Mouse (Mus musculus) neural tube, embryonic 10.5 days (tissue): ENCODE data around the gene BC003965.

Experiments
- DNase-seq: peaks from one replicate; pipeline ENCODE4 v3.0.0-alpha.2; 2017; ENCODE audit warnings: low spot score; ENCODE audit errors: extremely low spot score

BC003965 gene

DNA sequence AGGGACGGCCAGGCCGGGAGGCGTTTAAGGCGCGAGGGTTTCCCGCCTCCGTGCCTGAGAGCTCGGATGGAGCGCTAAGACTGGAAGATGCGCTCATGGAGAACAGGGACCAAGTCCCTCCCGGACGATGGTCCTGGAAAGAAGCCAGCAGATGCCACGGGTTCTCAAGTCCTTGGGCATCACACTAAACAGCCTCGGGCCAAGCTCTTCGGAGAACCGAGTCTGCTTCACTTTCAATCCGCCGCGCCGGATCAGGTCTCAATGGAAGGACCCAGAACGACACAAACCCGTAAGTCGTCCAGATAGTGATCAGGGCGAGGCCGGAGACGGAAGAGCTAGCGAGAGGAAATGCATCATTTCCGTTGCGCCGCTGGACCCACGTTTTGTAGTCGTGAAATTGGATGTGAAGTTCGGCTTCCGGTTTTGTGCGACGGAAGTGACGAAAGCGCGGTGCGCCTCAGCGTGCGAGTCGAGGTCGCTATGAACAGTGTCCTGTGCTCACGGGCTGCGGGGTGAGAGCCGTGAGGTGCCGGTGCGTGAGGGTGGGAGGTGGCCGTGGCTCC, at the start of gene BC003965:
TSS of gene BC003965 (plus strand) at position 426 of the 563 bp plus-strand sequence.
- peak; percentile 99 for DNase-seq

- no peak for DNase-seq
These were observed 48.7 kb upstream of the BC003965 start for GRCm38 (mm10) chr17:25135622-25136021.

DNA sequence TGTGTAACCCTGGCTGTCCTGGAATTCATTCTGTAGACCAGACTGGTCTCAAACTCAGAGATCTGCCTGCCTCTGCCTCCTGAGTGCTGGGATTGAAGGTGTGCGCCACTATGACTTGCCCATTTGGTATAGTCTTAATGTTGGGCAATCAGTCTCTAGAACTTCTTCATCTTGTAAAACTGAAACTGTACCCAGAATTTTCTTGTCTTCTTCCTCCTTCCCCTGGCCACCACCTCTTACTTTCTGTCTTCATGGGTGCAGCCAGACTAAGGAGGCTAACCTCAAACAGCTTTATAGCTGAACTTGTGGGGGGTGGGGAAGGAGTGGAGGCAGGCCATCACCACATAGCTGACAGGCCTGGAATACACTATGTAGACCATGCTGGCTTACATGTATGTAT, 45.6 kb upstream of the BC003965 start:
- no peak for DNase-seq

DNA sequence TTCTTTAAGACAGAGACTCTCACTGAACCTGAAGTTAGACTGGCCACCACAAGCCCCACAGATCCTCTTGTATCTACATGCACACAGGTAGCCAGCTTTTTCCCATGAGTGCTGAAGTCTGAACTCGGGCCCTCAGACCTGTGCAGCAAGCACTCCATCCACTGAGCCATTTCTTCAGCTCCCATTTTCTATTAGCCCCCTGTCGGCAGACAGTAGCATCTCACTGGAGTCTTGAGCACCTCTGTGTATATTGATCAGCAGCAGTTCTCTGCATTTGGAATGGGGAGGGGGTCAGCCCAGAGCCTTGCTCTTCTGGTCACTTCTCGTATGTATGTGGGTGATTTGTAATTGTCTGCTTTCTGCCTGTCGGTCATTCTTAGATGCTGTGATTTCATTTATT, 44.4 kb upstream of the BC003965 start:
- DNase-seq = no peak

GRCm38 (mm10) chr17:25162161-25162560, 22.2 kb upstream of the BC003965 start, which contains the start of gene Ccdc154:
TSS of gene Ccdc154 (plus strand) at chr17:25162461.
- no peak for DNase-seq

DNA sequence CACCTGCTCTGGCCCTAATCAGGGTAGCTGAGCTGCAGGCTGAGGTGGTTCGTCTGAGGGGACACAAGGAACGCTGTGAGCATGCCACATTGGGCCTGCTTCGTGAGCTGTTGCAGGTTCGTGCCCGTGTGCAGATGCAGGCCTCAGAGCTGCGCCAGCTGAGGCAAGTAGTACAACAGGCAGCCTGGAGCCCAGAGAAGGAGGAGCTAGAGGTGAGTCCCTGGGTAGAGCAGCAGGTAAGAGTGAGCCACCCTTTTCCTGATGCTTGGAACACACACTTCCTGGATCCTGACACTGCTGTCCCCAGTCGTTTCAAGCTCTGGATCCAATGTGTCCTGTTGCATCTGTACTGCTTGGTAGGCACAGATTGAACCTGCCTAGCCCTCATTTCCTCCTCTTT, 21.0 kb upstream of the BC003965 start:
- DNase-seq = no peak

DNA sequence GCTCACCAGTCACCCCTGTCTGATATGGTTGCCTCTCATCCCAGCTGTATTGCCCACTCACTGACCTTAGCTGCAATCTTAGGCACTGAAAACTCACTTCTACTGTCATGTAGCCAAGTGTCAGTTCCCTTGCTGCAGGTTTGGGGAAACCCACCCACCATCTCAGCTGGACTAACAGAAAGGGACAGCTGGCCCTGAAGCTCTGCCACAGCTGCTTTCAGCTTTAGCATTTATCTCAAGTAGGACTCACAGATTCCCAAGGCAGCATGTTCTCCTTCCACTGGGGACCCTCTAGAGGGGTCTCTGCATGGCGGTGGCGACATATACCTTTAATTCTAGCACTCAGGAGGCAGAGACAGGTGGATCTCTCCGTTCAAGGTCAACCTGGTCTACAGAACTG, 19.6 kb upstream of the BC003965 start:
- DNase-seq = no peak

GRCm38 (mm10) chr17:25165970-25166671, 18.2 kb upstream of the BC003965 start:
- DNase-seq = no peak

DNA sequence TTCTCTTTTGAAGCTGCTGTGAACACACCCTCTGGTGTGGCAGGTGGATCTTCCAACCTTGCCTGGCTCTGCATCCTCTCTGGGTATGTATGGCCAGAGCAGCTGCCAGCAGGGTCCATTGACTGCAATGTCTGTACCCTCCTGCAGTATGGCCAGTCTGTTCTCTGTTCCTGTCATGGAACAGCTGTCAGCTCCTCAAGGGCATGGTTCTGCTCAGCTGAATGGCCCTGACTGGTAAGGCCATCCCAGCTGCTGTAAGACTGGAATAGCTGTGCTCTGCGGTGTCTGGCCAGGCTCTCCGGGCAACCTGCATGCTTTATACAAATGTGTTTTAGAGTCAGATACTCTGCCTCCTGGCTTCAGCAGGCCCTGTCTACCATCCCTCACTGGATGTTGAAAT, 14.6 kb upstream of the BC003965 start:
- DNase-seq = no peak

- no peak for DNase-seq
These were observed 11.8 kb upstream of the BC003965 start for GRCm38 (mm10) chr17:25172558-25172957.

DNA sequence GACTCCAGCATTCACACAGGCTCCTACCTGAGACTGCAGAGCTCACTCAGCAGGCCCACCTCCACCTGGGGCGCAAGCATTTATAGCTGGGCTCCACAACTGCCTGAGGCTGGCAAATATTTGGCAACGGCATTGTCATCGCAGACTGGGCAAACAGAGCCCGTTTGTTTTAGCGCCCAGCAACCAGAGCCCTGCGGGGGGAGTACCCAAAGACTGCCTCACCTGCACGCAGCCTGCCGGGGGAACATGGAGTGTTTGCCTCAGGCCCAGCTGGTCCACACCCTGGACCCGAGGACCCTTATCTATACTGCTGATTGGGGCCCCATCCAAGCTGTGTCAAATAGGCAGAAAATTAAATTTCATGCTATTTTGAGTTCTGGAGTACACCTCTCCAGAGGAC, 8.9 kb upstream of the BC003965 start, which contains the start of gene Gm38655:
TSS of gene Gm38655 (minus strand) at position 61 of the 400 bp plus-strand sequence.
- no peak for DNase-seq

- DNase-seq = no peak
These were observed 1.1 kb upstream of the BC003965 start for GRCm38 (mm10) chr17:25183232-25183631.

- DNase-seq = no peak
These were observed 607 bp downstream of the BC003965 start for GRCm38 (mm10) chr17:25184961-25185360.

DNA sequence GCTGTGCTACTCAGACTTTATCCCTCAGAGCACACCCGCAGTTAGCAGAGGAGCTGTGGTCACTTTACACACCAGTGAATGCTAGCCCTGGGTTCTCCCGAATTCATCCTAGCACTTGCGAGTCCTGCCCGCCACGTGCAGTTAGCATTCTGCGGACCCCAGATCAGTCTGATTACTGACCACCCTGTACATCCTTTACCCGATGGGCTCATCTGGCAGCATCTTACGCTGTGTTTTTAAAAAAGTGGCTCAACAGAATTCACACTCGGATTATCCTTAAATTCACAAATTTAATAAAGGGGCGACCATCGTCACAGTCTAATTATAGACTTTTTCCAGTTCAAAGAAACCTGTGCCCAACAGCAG, 3.4 kb downstream of the BC003965 start:
- DNase-seq = no peak

GRCm38 (mm10) chr17:25188150-25189031, 4.0 kb downstream of the BC003965 start, which contains the start of gene Unkl:
TSS of gene Unkl (plus strand) at chr17:25188397.
- peak; percentile 79 for DNase-seq

GRCm38 (mm10) chr17:25189091-25189490, 4.7 kb downstream of the BC003965 start:
- no peak for DNase-seq

DNA sequence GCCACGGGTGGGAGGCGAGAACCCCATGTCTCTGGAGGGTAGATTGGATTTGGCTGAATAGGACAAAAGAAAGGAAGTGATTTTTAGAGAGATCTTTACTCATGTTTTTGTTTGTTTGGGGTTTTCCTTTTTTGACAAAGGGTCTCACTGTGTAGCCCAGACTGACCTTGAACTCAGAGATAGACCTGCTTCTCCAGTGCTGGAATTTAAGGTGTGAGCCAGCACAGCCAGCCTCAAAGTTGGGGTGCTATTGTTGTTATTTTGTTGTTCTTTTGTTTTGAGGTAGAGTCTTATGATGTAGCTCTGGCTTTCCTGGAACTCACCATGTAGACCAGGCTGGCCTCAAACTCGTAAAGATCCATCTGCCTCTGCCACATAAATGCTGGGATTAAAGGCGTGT, 18.0 kb downstream of the BC003965 start:
- DNase-seq = no peak

GRCm38 (mm10) chr17:25210006-25210405, 25.7 kb downstream of the BC003965 start:
- no peak for DNase-seq

GRCm38 (mm10) chr17:25210680-25211466, 26.5 kb downstream of the BC003965 start:
- DNase-seq = no peak

DNA sequence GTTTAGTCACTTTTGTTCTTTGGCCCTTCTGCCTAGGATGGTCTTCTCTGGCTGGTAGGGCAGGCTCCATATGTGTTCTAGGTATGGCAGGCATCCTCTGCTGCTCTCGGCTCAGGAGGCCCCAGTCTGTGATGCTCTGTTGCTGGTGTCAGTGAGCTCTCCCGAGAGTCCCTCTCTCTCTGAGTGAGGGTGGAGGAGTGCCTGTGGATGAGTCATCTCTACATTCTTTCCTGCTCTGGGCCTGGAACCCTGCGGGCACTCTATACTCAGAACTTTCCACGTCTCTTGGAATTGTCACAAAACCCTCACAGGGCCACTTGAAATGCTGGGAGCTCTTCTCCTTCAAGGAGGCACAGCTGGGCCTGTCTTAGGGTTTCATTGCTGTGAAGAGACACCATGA, 27.4 kb downstream of the BC003965 start:
- DNase-seq = no peak

- DNase-seq = no peak
These were observed 31.1 kb downstream of the BC003965 start for GRCm38 (mm10) chr17:25215431-25215830.
